Mouse (Mus musculus) embryonic fibroblast, embryonic 13.5 days (primary cell): ENCODE measurements at regions not wholly inside any gene's neighbourhood (a gene's known extent, or its start where the extent isn't known, plus 50 kb on each side); places are given as distances from the start of the nearest gene placed in this dataset.
"Not testable (repeated sequence)": the region's sequence is repeated elsewhere in the genome, so short reads cannot be mapped to it uniquely, and the experiment has no call there.

ENCODE experiments used
- CTCF ChIP-seq: IDR thresholded peaks from 2 replicates; pipeline ENCODE4 v1.5.1; 2011; ENCODE audit warnings: mild to moderate bottlenecking, control low read depth, low read length, moderate library complexity, borderline replicate concordance; ENCODE audit not compliant: insufficient read depth
- POLR2A ChIP-seq: IDR thresholded peaks from 2 replicates; pipeline ENCODE4 v1.6.1; 2011; ENCODE audit warnings: low read depth, mild to moderate bottlenecking, control low read depth, low read length, moderate library complexity

GRCm38 (mm10) chr11:112010848-112011247 is 771.2 kb upstream of the Sox9 start:
- not testable (repeated sequence) for TF ChIP-seq CTCF, POLR2A
